Mouse (Mus musculus): Measurements from ENCODE around the gene Gm10638.

Gene Gm10638

GRCm38 (mm10) chr8:86786498-86786897 is 41.0 kb downstream of the Gm10638 start:
- DNase-seq (ENCODE audit: low spot score in 2 of 2): no peak

GRCm38 (mm10) chr8:86787891-86788420 is 42.5 kb downstream of the Gm10638 start:
- DNase-seq (ENCODE audit: low spot score in 2 of 2): no peak

GRCm38 (mm10) chr8:86789576-86789975 is 44.1 kb downstream of the Gm10638 start:
- DNase-seq (ENCODE audit: low spot score in 2 of 2): no peak

- DNase-seq (ENCODE audit: low spot score in 2 of 2): no peak
These were observed 46.0 kb downstream of the Gm10638 start for GRCm38 (mm10) chr8:86791542-86791941.

GRCm38 (mm10) chr8:86794716-86795115 is 49.2 kb downstream of the Gm10638 start:
- DNase-seq (ENCODE audit: low spot score in 2 of 2): no peak

Measured in right cerebral cortex, adult 2 months (tissue).